Mouse (Mus musculus): ENCODE results near the gene Pex5l.

DNA sequence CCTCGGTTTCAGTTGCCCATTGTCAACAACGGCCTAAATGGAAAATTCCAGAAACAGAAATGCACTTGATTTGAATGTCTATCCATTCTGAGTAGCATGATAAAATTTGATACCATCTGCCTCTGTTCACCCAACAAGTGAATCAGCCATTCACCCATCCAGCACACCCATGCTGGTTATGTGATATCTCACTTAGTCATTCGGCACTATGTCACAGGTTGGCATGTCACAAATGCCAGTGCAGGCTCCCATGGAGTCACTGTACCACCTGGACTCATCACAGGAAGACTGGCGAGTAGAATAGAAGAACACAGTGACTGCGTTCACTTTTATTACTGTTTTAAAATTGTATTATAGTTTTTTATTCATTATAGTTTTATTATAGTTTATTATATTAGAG, 18.3 kb downstream of the Pex5l start:
- TF ChIP-seq CTCF (IDR thresholded peaks at IDR 0.05; ENCODE audit: insufficient read depth, low read depth, low read length) (no peak), POLR2A (IDR thresholded peaks at IDR 0.05; ENCODE audit: insufficient read depth, low read depth, low read length) (no peak)

Measured in olfactory bulb, adult 2 months (tissue).